In genomic region chr4:56636265-56636664, GRCm38 (mm10) we compare ENCODE assay signal across 29 mouse cellular contexts.
"Had no signal": no experiment of that assay in that cellular context is flagged by ENCODE, and none has a peak within 500 bp of the region (broad histone marks: within the 10 kb centered on the region; RNA-seq: fewer than 3 reads in every experiment).

No protein-coding gene starts in this region.

- DNase-seq: gastrocnemius, adult 2 months; gastrocnemius, postnatal 10 days; gastrocnemius, postnatal 25 days; heart, adult 2 months; heart, postnatal 14 days; heart, postnatal 4 days; kidney, adult 18-20 months; kidney, adult 8-10 months; kidney, postnatal 14 days; kidney, postnatal 4 days; liver; liver, embryonic 13.5 days; liver, postnatal 0 days had no signal

- H3K36me3 ChIP-seq: heart, embryonic 13.5 days; heart, embryonic 15.5 days; hindbrain, embryonic 10.5 days; hindbrain, embryonic 12.5 days; intestine, embryonic 15.5 days; limb, embryonic 10.5 days; limb, embryonic 12.5 days; liver, embryonic 13.5 days; liver, embryonic 15.5 days had no signal

- ATAC-seq: hindbrain, embryonic 16.5 days; inflammation-experienced regulatory T-cells, adult 6 months; intestine, embryonic 15.5 days; intestine, postnatal 0 days; liver, postnatal 0 days had no signal

- H3K27ac ChIP-seq: gastrocnemius, adult 2 months; heart, adult 2 months; heart, embryonic 13.5 days; heart, embryonic 15.5 days; hindbrain, embryonic 10.5 days; hindbrain, embryonic 12.5 days; hindbrain, embryonic 14.5 days; intestine, embryonic 15.5 days; kidney, postnatal 0 days; layer of hippocampus, adult 2 months; limb, embryonic 10.5 days; liver, embryonic 13.5 days; liver, embryonic 15.5 days had no signal

- H3K4me3 ChIP-seq: gastrocnemius, adult 2 months; heart, adult 2 months; heart, embryonic 13.5 days; heart, embryonic 15.5 days; hindbrain, embryonic 10.5 days; hindbrain, embryonic 12.5 days; intestine, embryonic 15.5 days; layer of hippocampus, adult 2 months; limb, embryonic 10.5 days; limb, embryonic 12.5 days; liver, embryonic 13.5 days; liver, embryonic 15.5 days had no signal

- H3K9ac ChIP-seq: heart, embryonic 13.5 days; heart, embryonic 15.5 days; hindbrain, embryonic 12.5 days; hindbrain, embryonic 14.5 days; intestine, embryonic 15.5 days; limb, embryonic 12.5 days; liver, embryonic 13.5 days; liver, embryonic 15.5 days; liver, postnatal 0 days had no signal

- H3K27me3 ChIP-seq: heart, embryonic 13.5 days; heart, embryonic 15.5 days; hindbrain, embryonic 12.5 days; intestine, embryonic 15.5 days; limb, embryonic 12.5 days; liver, embryonic 13.5 days; liver, embryonic 15.5 days had no signal

- H3K4me2 ChIP-seq: heart, embryonic 11.5 days; heart, embryonic 13.5 days; heart, embryonic 15.5 days; hindbrain, embryonic 12.5 days; hindbrain, embryonic 14.5 days; intestine, embryonic 15.5 days; limb, embryonic 12.5 days; liver, embryonic 11.5 days; liver, embryonic 13.5 days; liver, embryonic 15.5 days had no signal

- H3K9me3 ChIP-seq: heart, embryonic 13.5 days; heart, embryonic 15.5 days; hindbrain, embryonic 10.5 days; hindbrain, embryonic 12.5 days; intestine, embryonic 15.5 days; limb, embryonic 10.5 days; limb, embryonic 12.5 days; liver, embryonic 13.5 days; liver, embryonic 15.5 days had no signal

- H3K4me1 ChIP-seq: hindbrain, embryonic 12.5 days; liver, embryonic 13.5 days; liver, embryonic 15.5 days had no signal
